Mouse (Mus musculus) C3H10T1/2 (cell line): ENCODE results near the gene Olfr703. TPM values are rescaled to one million over a fixed set of nuclear protein-coding genes. Genes with fewer than 3 reads are reported as not detected.

Experiments used
- polyA plus RNA-seq, 2 experiments: library from polyadenylated mRNA; unstranded; fragments of >200 nt; fragmentation: generic; extraction: Trizol; gene quantifications; one replicate each; pipeline ENCODE4 v1.2.1; 2012; ENCODE audit warnings: missing spikeins in 2 of 2

Olfr703 gene
- polyA plus RNA-seq = not detected

GRCm38 (mm10) chr7:106843060-106843459 lies at the start of gene Olfr703:
TSS of gene Olfr703 (plus strand) at chr7:106843360.

GRCm38 (mm10) chr7:106808734-106809133 lies 34.4 kb upstream of the Olfr703 start, which contains the start of gene Olfr700:
TSS of gene Olfr700 (minus strand) at chr7:106808834.

GRCm38 (mm10) chr7:106813829-106814228 lies 29.3 kb upstream of the Olfr703 start, which contains the start of gene Olfr701:
TSS of gene Olfr701 (plus strand) at chr7:106814129.

GRCm38 (mm10) chr7:106833793-106834192 lies 9.4 kb upstream of the Olfr703 start, which contains the start of gene Olfr702:
TSS of gene Olfr702 (minus strand) at chr7:106833893.

GRCm38 (mm10) chr7:106862885-106863284 lies 19.7 kb downstream of the Olfr703 start, which contains the start of gene Olfr704:
TSS of gene Olfr704 (plus strand) at chr7:106863185.

GRCm38 (mm10) chr7:106876791-106877190 lies 33.6 kb downstream of the Olfr703 start, which contains the start of gene Olfr705:
TSS of gene Olfr705 (minus strand) at chr7:106876891.

GRCm38 (mm10) chr7:106888062-106888461 lies 44.9 kb downstream of the Olfr703 start, which contains the start of gene Olfr706:
TSS of gene Olfr706 (minus strand) at chr7:106888162.

Other genes with a start within 250 kb of the Olfr703 start
- gene Olfr693, start 162.8 kb upstream of the Olfr703 start, polyA plus RNA-seq = not detected
- not detected for gene Olfr694, start 151.5 kb upstream of the Olfr703 start, polyA plus RNA-seq
- not detected for gene Olfr695, start 127.0 kb upstream of the Olfr703 start, polyA plus RNA-seq
- gene Olfr697, start 100.9 kb upstream of the Olfr703 start, polyA plus RNA-seq = not detected
- gene Olfr698, start 88.0 kb upstream of the Olfr703 start, polyA plus RNA-seq = not detected
- gene Olfr699, start 50.2 kb upstream of the Olfr703 start, polyA plus RNA-seq = not detected
- not detected for gene Olfr700, start 34.5 kb upstream of the Olfr703 start, polyA plus RNA-seq
- gene Olfr701, start 29.2 kb upstream of the Olfr703 start, polyA plus RNA-seq = not detected
- not detected for gene Olfr702, start 9.5 kb upstream of the Olfr703 start, polyA plus RNA-seq
- not detected for gene Olfr704, start 19.8 kb downstream of the Olfr703 start, polyA plus RNA-seq
- gene Olfr705, start 33.5 kb downstream of the Olfr703 start, polyA plus RNA-seq = not detected
- gene Olfr706, start 44.8 kb downstream of the Olfr703 start, polyA plus RNA-seq = not detected
- gene Olfr707, start 57.9 kb downstream of the Olfr703 start, polyA plus RNA-seq = not detected
- gene Olfr1532-ps1, start 64.6 kb downstream of the Olfr703 start, polyA plus RNA-seq = not detected
- gene Olfr709-ps1, start 88.9 kb downstream of the Olfr703 start, polyA plus RNA-seq = not detected
- not detected for gene Olfr710, start 105.0 kb downstream of the Olfr703 start, polyA plus RNA-seq
- gene Olfr6, start 120.6 kb downstream of the Olfr703 start, polyA plus RNA-seq = not detected
- gene Olfr711, start 132.1 kb downstream of the Olfr703 start, polyA plus RNA-seq = not detected
- not detected for gene Olfr2, start 162.7 kb downstream of the Olfr703 start, polyA plus RNA-seq
- gene Olfr713, start 187.8 kb downstream of the Olfr703 start, polyA plus RNA-seq = not detected
- not detected for gene Olfr714, start 227.6 kb downstream of the Olfr703 start, polyA plus RNA-seq
- gene Olfr17, start 249.9 kb downstream of the Olfr703 start, polyA plus RNA-seq = not detected